Mouse (Mus musculus) forebrain, embryonic 12.5 days (tissue): Measurements from ENCODE around the gene Spata32. TPM values are rescaled to one million over a fixed set of nuclear protein-coding genes. Genes with fewer than 3 reads are reported as not detected.
A peak's percentile ranks its signal among the peaks of the same experiment; 100 is the strongest.

Experiments used
- ATAC-seq: fragments of 200-750 bp; cut with Nextera tagmentation; 2 replicates; pipeline ENCODE4 v1.8.0; 2017; ENCODE audit warnings: moderate TSS enrichment; ENCODE audit not compliant: low FRiP score
- H3K27ac ChIP-seq: fragments of 300-500 bp; sonication (generic); 2 replicates; pipeline ENCODE4 v1.5.1; 2016; ENCODE audit warnings: mild to moderate bottlenecking
- H3K27me3 ChIP-seq: fragments of 300-500 bp; sonication (generic); 2 replicates; pipeline ENCODE4 v1.6.1; 2016; ENCODE audit warnings: mild to moderate bottlenecking
- H3K36me3 ChIP-seq: fragments of 300-500 bp; sonication (generic); replicated peaks from 2 replicates; pipeline ENCODE4 v1.6.1; 2016; ENCODE audit warnings: mild to moderate bottlenecking
- H3K4me1 ChIP-seq: fragments of 300-500 bp; sonication (generic); 2 replicates; pipeline ENCODE4 v1.6.1; 2016
- H3K4me2 ChIP-seq: fragments of 300-500 bp; sonication (generic); 2 replicates; pipeline ENCODE4 v1.6.1; 2016; ENCODE audit warnings: mild to moderate bottlenecking, moderate library complexity
- H3K4me3 ChIP-seq: fragments of 300-500 bp; sonication (generic); replicated peaks from 2 replicates; pipeline ENCODE4 v1.5.1; 2016; ENCODE audit warnings: mild to moderate bottlenecking
- H3K9ac ChIP-seq: fragments of 300-500 bp; sonication (generic); 2 replicates; pipeline ENCODE4 v1.6.1; 2016; ENCODE audit warnings: mild to moderate bottlenecking
- H3K9me3 ChIP-seq: fragments of 300-500 bp; sonication (generic); 2 replicates; pipeline ENCODE4 v1.6.1; 2016
- WGBS: fragments of 180-500 bp; shearing (Covaris S2); methylation state at CpG from one replicate; pipeline ENCODE4 v1.1.7; 2016; 5-methylcytosine and 5-hydroxymethylcytosine counted together
- polyA plus RNA-seq: library from polyadenylated mRNA; unstranded; fragments of >200 nt; fragmentation: Nextera tagmentation; extraction: Ambion mirVana; gene quantifications from 2 replicates; pipeline ENCODE4 v1.2.1, GENCODE M21; 2016

Spata32 gene
- polyA plus RNA-seq, 1 experiment from 2014 or later: not detected

DNA sequence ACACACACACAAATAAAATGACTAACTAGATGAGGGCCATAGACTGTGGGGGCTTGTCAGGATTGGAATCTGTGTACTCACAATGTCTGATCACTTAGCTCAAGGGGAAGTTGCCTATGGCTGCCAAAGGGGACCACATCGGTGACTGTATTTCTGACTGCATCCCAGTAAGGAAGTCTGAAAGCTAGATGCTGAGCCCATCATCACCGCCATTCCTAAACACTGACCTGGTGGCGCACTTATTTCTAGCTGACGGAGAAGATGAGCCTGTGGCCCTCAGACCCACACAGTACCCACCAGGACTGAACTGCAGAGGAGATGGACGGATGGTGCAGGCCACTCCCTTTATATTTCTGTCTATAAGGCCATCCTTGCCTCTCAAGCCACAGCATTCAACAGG is 41.8 kb upstream of the Spata32 start:
- H3K4me3 ChIP-seq: no peak overlapping the region
- no peak overlapping the region for H3K27ac ChIP-seq
- WGBS: 92% methylated on average over 5 of the region's 5 CpGs
- no peaks in the 10 kb centered on the region for H3K36me3 ChIP-seq
- H3K27me3 ChIP-seq: no peaks in the 10 kb centered on the region
- no peak for ATAC-seq
- peaks cover 35% of the 10 kb centered on the region for H3K4me1 ChIP-seq
- H3K9ac ChIP-seq: no peak overlapping the region
- H3K9me3 ChIP-seq: no peaks in the 10 kb centered on the region
- no peak overlapping the region for H3K4me2 ChIP-seq

- H3K27ac ChIP-seq: no peak overlapping the region
- no peaks in the 10 kb centered on the region for H3K36me3 ChIP-seq
- 92% methylated on average over 4 of the region's 4 CpGs for WGBS
- no peaks in the 10 kb centered on the region for H3K27me3 ChIP-seq
- peaks cover 15% of the 10 kb centered on the region for H3K4me1 ChIP-seq
- no peak overlapping the region for H3K9ac ChIP-seq
- H3K9me3 ChIP-seq: no peaks in the 10 kb centered on the region
- no peak overlapping the region for H3K4me3 ChIP-seq
- ATAC-seq: no peak
- no peak overlapping the region for H3K4me2 ChIP-seq
Observed at GRCm38 (mm10) chr11:103257938-103258481, 39.8 kb upstream of the Spata32 start.

DNA sequence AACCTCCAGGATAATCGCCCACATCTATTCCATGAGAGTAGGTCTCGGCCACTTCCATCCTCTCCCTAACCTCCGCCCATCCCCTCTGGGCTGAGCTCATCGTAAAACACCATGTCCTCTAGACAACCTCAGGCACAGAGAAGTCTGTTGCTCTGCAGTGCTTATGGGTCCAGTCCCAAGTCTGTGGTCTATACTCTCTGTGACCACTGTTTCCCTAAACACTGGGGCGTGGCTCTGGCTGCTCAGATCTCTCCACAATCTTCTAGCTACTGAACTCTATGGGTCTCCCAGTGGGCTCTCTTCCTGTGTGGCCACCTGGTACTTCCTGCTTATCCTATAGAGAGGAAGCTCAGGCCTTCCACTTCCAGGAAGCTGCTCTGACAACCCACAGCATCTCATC is 35.4 kb upstream of the Spata32 start:
- H3K4me1 ChIP-seq: no peaks in the 10 kb centered on the region
- no peaks in the 10 kb centered on the region for H3K9me3 ChIP-seq
- no peak overlapping the region for H3K9ac ChIP-seq
- H3K27ac ChIP-seq: no peak overlapping the region
- no peak overlapping the region for H3K4me3 ChIP-seq
- no peak overlapping the region for H3K4me2 ChIP-seq
- no peak for ATAC-seq
- WGBS: 87% methylated on average over 5 of the region's 5 CpGs
- no peaks in the 10 kb centered on the region for H3K36me3 ChIP-seq
- H3K27me3 ChIP-seq: no peaks in the 10 kb centered on the region

GRCm38 (mm10) chr11:103252380-103252779 is 34.1 kb upstream of the Spata32 start:
- no peak overlapping the region for H3K4me2 ChIP-seq
- WGBS: 88% methylated on average over 5 of the region's 5 CpGs
- peaks cover 9% of the 10 kb centered on the region for H3K4me1 ChIP-seq
- H3K4me3 ChIP-seq: no peak overlapping the region
- H3K9me3 ChIP-seq: no peaks in the 10 kb centered on the region
- no peak overlapping the region for H3K27ac ChIP-seq
- no peak overlapping the region for H3K9ac ChIP-seq
- H3K27me3 ChIP-seq: no peaks in the 10 kb centered on the region
- no peaks in the 10 kb centered on the region for H3K36me3 ChIP-seq
- no peak for ATAC-seq

- WGBS: 96% methylated on average over 3 of the region's 3 CpGs
Observed at GRCm38 (mm10) chr11:103250324-103250723, 32.1 kb upstream of the Spata32 start.

DNA sequence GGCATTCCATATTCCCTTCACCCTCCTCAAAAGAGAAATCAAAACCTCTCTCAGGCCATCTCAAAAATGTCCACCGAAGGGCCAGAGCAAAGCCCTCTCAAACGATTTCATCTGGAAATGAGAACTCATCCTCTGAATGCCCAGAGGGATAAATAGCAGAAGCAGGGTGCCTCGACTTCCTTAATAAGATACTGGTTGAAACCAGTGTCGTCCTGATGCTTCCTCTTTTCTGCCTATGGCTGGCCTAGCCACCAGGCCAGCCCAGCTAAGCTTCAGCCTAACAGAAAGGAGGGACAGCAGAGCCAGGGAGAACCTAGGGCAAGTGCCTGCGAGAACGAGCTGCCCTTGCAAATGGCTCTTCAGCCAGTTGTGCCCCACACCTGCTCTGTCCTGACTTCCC is 31.3 kb upstream of the Spata32 start:
- Histone ChIP-seq H3K4me2 (no peak overlapping the region), H3K4me1 (peaks cover 21% of the 10 kb centered on the region), H3K9me3 (no peaks in the 10 kb centered on the region), H3K27ac (no peak overlapping the region), H3K27me3 (no peaks in the 10 kb centered on the region), H3K4me3 (no peak overlapping the region), H3K9ac (peak overlapping the region; percentile 2; the same call in 1 of the 2 replicates), H3K36me3 (no peaks in the 10 kb centered on the region)
- no peak for ATAC-seq
- WGBS: 66% methylated on average over 6 of the region's 6 CpGs

More at GRCm38 (mm10) chr11:103250324-103250723, 32.1 kb upstream of the Spata32 start:
- Histone ChIP-seq H3K4me3 (no peak overlapping the region), H3K4me2 (no peak overlapping the region), H3K9me3 (no peaks in the 10 kb centered on the region), H3K36me3 (no peaks in the 10 kb centered on the region), H3K27ac (no peak overlapping the region), H3K27me3 (no peaks in the 10 kb centered on the region), H3K4me1 (peaks cover 21% of the 10 kb centered on the region), H3K9ac (no peak overlapping the region)
- ATAC-seq: no peak

DNA sequence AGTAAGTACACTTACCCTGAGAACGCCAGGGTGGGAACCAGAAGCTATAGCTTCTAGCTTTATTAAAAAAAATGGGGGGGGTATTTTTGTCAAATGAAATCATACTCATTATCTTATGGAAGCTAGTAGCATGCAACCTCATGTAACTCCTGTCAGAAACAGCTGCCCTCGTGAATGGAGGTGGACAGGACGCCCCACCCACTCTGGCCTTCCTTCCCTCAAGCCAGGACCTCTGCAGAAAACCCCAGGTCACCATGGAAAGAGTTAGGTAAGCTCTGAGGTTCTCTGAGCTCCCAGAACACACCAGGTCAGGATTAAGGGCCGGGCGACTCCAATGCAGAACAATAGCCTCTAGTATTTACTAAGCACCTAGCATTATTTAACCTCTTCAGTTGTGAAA is 30.6 kb upstream of the Spata32 start:
- H3K27me3 ChIP-seq: no peaks in the 10 kb centered on the region
- no peaks in the 10 kb centered on the region for H3K9me3 ChIP-seq
- no peak overlapping the region for H3K9ac ChIP-seq
- ATAC-seq: no peak
- H3K27ac ChIP-seq: no peak overlapping the region
- 62% methylated on average over 5 of the region's 5 CpGs for whole genome bisulfite sequencing
- no peaks in the 10 kb centered on the region for H3K36me3 ChIP-seq
- H3K4me1 ChIP-seq: peaks cover 21% of the 10 kb centered on the region
- no peak overlapping the region for H3K4me3 ChIP-seq
- H3K4me2 ChIP-seq: no peak overlapping the region

- no peaks in the 10 kb centered on the region for H3K27me3 ChIP-seq
- no peak for ATAC-seq
- H3K27ac ChIP-seq: peak overlapping the region; percentile 33; the same call in 1 of the 2 replicates
- H3K4me2 ChIP-seq: no peak overlapping the region
- H3K4me3 ChIP-seq: no peak overlapping the region
- no peaks in the 10 kb centered on the region for H3K36me3 ChIP-seq
- WGBS: 75% methylated on average over 11 of the region's 11 CpGs
- H3K9ac ChIP-seq: no peak overlapping the region
- H3K9me3 ChIP-seq: no peaks in the 10 kb centered on the region
- peaks cover 21% of the 10 kb centered on the region for H3K4me1 ChIP-seq
Observed at GRCm38 (mm10) chr11:103247504-103248177, 29.4 kb upstream of the Spata32 start.

- Histone ChIP-seq H3K36me3 (no peaks in the 10 kb centered on the region), H3K9ac (0 out of 2 replicates have a peak overlapping the region, but pooled peaks have one; percentile 1), H3K27ac (0 out of 2 replicates have a peak overlapping the region, but pooled peaks have one; percentile 13), H3K4me2 (no peak overlapping the region), H3K4me3 (no peak overlapping the region), H3K4me1 (peaks cover 26% of the 10 kb centered on the region), H3K27me3 (no peaks in the 10 kb centered on the region), H3K9me3 (no peaks in the 10 kb centered on the region)
- 81% methylated on average over 4 of the region's 4 CpGs for WGBS
- ATAC-seq: no peak
Observed at GRCm38 (mm10) chr11:103246731-103247290, 28.6 kb upstream of the Spata32 start.

- H3K27me3 ChIP-seq: no peaks in the 10 kb centered on the region
- H3K27ac ChIP-seq: 0 out of 2 replicates have a peak overlapping the region, but pooled peaks have one; percentile 13
- WGBS: 82% methylated on average over 10 of the region's 10 CpGs
- no peak overlapping the region for H3K9ac ChIP-seq
- no peak for ATAC-seq
- H3K4me1 ChIP-seq: peaks cover 29% of the 10 kb centered on the region
- no peak overlapping the region for H3K4me2 ChIP-seq
- H3K4me3 ChIP-seq: no peak overlapping the region
- no peaks in the 10 kb centered on the region for H3K36me3 ChIP-seq
- H3K9me3 ChIP-seq: no peaks in the 10 kb centered on the region
Observed at GRCm38 (mm10) chr11:103246081-103246730, 28.0 kb upstream of the Spata32 start.

DNA sequence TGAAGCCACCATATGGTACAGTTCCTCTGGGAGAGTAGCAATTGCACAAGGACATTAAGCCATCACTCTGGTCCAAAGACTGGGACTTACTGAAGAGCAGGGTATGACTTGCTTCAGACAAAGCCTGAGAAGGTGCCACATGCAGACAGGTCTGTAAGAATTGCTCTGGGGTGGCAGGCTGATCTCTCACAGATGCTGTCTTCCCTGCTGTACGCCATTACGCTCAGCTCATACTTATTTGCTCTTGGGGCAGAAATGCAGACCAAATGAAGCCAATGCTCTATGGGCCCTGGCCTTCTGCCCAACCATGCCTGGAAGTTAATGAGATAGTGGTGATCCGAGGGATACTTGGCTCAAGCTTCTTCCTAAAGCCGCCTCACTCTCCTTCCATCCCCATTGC is 26.6 kb upstream of the Spata32 start:
- no peak overlapping the region for H3K9ac ChIP-seq
- 96% methylated on average over 4 of the region's 4 CpGs for WGBS
- no peak overlapping the region for H3K27ac ChIP-seq
- no peaks in the 10 kb centered on the region for H3K9me3 ChIP-seq
- H3K4me1 ChIP-seq: peaks cover 29% of the 10 kb centered on the region
- H3K4me3 ChIP-seq: no peak overlapping the region
- ATAC-seq: no peak
- H3K4me2 ChIP-seq: no peak overlapping the region
- no peaks in the 10 kb centered on the region for H3K27me3 ChIP-seq
- peaks cover 8% of the 10 kb centered on the region for H3K36me3 ChIP-seq

DNA sequence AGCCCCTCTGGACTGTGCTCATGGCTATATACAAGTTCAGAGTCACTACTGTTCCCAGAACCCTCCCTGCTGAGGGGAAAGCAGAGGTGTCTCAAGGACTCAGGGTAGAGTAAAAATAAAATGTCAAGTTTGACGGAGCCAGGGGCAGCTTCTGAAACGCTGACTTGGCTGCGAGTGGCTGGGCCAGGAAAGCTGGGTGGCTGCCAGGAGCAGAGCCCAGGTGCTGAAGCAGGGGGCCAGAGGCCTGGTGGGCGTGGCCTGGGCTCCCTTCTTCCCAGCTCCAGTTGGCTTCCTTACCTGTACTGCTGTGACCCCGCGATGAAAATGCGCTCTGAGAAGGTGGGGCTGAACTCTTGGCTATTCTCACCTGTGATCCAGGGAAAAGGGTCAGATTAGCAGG is 22.5 kb upstream of the Spata32 start:
- Histone ChIP-seq H3K27me3 (no peaks in the 10 kb centered on the region), H3K36me3 (peaks cover 45% of the 10 kb centered on the region), H3K9me3 (no peaks in the 10 kb centered on the region), H3K4me1 (peaks cover 8% of the 10 kb centered on the region; the same call in 1 of the 2 replicates), H3K4me2 (no peak overlapping the region), H3K27ac (no peak overlapping the region), H3K9ac (no peak overlapping the region), H3K4me3 (no peak overlapping the region)
- no peak for ATAC-seq
- WGBS: 50% methylated on average over 7 of the region's 7 CpGs
